Mouse (Mus musculus): Measurements from ENCODE around the gene Mef2a.
A peak's percentile ranks its signal among the peaks of the same experiment; 100 is the strongest.

The Mef2a gene

GRCm38 (mm10) chr7:67372729-67373583 is at the start of gene Mef2a:
Mef2a (minus strand) TSS chr7:67372858.
- DNase-seq (ENCODE audit: low spot score in 2 of 2) = peak; percentile 96 to 98

- peak; percentile 67 to 78 for DNase-seq (ENCODE audit: low spot score in 2 of 2)
Measured at GRCm38 (mm10) chr7:67421476-67422186, 49.0 kb upstream of the Mef2a start.

GRCm38 (mm10) chr7:67421088-67421475 is 48.4 kb upstream of the Mef2a start:
- DNase-seq (ENCODE audit: low spot score in 2 of 2) = no peak

GRCm38 (mm10) chr7:67419591-67420314 is 47.1 kb upstream of the Mef2a start:
- no peak for DNase-seq (ENCODE audit: low spot score in 2 of 2)

GRCm38 (mm10) chr7:67418122-67418521 is 45.5 kb upstream of the Mef2a start:
- DNase-seq (ENCODE audit: low spot score in 2 of 2) = no peak

- DNase-seq (ENCODE audit: low spot score in 2 of 2) = peak; percentile 64 to 77
Measured at GRCm38 (mm10) chr7:67414766-67415165, 42.1 kb upstream of the Mef2a start.

- DNase-seq (ENCODE audit: low spot score in 2 of 2) = peak; percentile 45 to 51
Measured at GRCm38 (mm10) chr7:67412686-67413085, 40.0 kb upstream of the Mef2a start.

GRCm38 (mm10) chr7:67407019-67407418 is 34.4 kb upstream of the Mef2a start:
- DNase-seq (ENCODE audit: low spot score in 2 of 2) = no peak

GRCm38 (mm10) chr7:67404176-67404575 is 31.5 kb upstream of the Mef2a start:
- no peak for DNase-seq (ENCODE audit: low spot score in 2 of 2)

GRCm38 (mm10) chr7:67402353-67402752 is 29.7 kb upstream of the Mef2a start:
- DNase-seq (ENCODE audit: low spot score in 2 of 2) = no peak

- DNase-seq (ENCODE audit: low spot score in 2 of 2) = no peak
Measured at GRCm38 (mm10) chr7:67401379-67401778, 28.7 kb upstream of the Mef2a start.

- DNase-seq (ENCODE audit: low spot score in 2 of 2) = peak in 1 of 2 experiments; percentile 29
Measured at GRCm38 (mm10) chr7:67390760-67391159, 18.1 kb upstream of the Mef2a start.

- DNase-seq (ENCODE audit: low spot score in 2 of 2) = peak in 1 of 2 experiments; percentile 21
Measured at GRCm38 (mm10) chr7:67390095-67390494, 17.4 kb upstream of the Mef2a start.

GRCm38 (mm10) chr7:67384942-67385872 is 12.5 kb upstream of the Mef2a start:
- no peak for DNase-seq (ENCODE audit: low spot score in 2 of 2)

- no peak for DNase-seq (ENCODE audit: low spot score in 2 of 2)
Measured at GRCm38 (mm10) chr7:67380174-67381129, 7.8 kb upstream of the Mef2a start.

GRCm38 (mm10) chr7:67376796-67377195 is 4.1 kb upstream of the Mef2a start:
- DNase-seq (ENCODE audit: low spot score in 2 of 2) = no peak

- peak; percentile 37 to 47 for DNase-seq (ENCODE audit: low spot score in 2 of 2)
Measured at GRCm38 (mm10) chr7:67373975-67374374, 1.3 kb upstream of the Mef2a start.

- no peak for DNase-seq (ENCODE audit: low spot score in 2 of 2)
Measured at GRCm38 (mm10) chr7:67373584-67373960, 914 bp upstream of the Mef2a start.

GRCm38 (mm10) chr7:67371891-67372672 is 576 bp downstream of the Mef2a start:
- peak; percentile 42 to 47 for DNase-seq (ENCODE audit: low spot score in 2 of 2)

Data from right cerebral cortex, postnatal 10 days (tissue).